Mouse (Mus musculus) telencephalon, adult 2 months (tissue): ENCODE measurements around the gene Arhgef1.
"Not testable (repeated sequence)": the region's sequence is repeated elsewhere in the genome, so short reads cannot be mapped to it uniquely, and the experiment has no call there.

Source experiments
- DNase-seq: peaks from one replicate; pipeline ENCODE4 v3.0.0-alpha.2; 2011; ENCODE audit warnings: low read depth, low spot score

Gene Arhgef1

GRCm38 (mm10) chr7:24890281-24891216 lies 12.2 kb upstream of the Arhgef1 start:
- peak; percentile 49 for DNase-seq

DNA sequence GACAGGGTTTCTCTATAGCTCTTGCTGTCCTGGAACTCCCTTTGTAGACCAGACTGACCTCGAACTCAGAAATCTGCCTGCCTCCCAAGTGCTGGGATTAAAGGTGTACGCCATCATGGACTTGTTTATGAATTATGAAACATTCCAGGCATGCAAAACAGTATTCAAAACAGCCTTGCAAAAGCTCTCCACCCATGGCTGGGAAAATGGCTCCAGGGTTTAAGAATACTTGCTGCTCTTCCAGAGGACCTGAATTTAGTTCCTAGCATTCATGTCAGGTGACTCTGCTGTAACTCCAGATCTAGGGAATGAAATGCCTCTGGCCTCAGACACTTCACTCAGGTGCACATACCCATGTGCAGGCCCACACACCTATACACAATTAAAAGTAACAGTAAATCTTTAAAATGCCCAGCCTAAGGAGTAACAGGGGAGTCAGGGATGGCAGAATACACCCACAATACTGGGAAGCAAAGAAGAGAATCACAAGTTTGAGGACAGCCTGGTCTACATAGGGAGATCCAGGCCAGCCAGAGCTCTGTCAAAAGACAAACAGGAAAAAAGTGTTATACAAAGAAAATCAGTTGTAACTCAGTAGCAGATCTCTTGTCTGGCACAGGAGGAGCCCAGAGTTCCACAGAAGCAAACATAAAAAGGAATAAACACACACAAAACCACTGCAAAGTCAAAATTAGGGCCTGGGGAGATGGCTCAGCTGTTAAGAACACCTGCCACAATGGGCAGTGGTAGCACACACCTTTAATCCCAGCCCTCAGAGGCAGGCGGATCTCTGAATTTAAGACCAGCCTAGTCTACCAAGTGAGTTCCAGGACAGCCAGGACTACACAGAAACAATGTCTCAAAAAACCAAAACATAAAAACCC lies 11.2 kb upstream of the Arhgef1 start:
- no peak for DNase-seq

GRCm38 (mm10) chr7:24892125-24892583 lies 10.6 kb upstream of the Arhgef1 start:
- DNase-seq = no peak

GRCm38 (mm10) chr7:24895749-24896148 lies 7.0 kb upstream of the Arhgef1 start:
- DNase-seq = not testable (repeated sequence)

- DNase-seq = no peak
These were observed 6.4 kb upstream of the Arhgef1 start for GRCm38 (mm10) chr7:24896269-24896668.

GRCm38 (mm10) chr7:24897224-24897623 lies 5.5 kb upstream of the Arhgef1 start, which contains the start of gene Cd79a:
Gene Cd79a, plus strand, starts transcription at chr7:24897381.
- DNase-seq = no peak

- DNase-seq = no peak
These were observed 4.8 kb upstream of the Arhgef1 start for GRCm38 (mm10) chr7:24897959-24898358.

DNA sequence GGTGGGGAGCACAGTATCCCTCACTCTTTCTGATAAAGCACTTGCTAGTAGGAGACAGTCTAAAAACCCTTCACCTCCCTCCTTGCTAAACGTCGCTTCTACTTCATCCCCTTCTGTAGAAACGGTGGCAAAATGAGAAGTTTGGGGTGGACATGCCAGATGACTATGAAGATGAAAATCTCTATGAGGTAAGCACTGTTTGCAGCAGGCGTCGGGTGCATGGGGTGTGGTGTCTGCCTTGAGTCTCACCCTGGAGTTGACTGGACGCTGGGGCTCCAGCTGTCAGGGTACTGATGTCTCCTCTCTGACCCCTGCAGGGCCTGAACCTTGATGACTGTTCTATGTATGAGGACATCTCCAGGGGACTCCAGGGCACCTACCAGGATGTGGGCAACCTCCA lies 1.6 kb upstream of the Arhgef1 start:
- DNase-seq = no peak

- no peak for DNase-seq
These were observed 870 bp upstream of the Arhgef1 start for GRCm38 (mm10) chr7:24901842-24902241.

DNA sequence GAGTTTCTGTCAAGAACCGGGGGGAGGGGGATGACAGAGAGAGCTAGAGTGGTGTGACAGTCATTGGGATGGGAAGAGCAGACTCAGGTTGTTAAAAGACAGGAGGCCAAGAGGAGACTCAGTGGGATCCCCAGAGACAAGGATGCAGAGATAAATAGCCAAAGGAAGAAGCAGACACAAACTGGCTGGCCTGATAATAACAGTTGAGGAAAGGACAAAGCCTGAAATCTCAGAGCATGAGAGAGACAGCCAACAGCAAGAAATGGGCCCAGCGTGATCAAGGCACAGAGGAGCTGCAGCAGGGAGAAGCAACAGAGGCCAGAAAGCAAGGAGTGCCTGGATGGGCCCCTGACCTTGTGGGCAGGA lies 465 bp upstream of the Arhgef1 start:
- no peak for DNase-seq

DNA sequence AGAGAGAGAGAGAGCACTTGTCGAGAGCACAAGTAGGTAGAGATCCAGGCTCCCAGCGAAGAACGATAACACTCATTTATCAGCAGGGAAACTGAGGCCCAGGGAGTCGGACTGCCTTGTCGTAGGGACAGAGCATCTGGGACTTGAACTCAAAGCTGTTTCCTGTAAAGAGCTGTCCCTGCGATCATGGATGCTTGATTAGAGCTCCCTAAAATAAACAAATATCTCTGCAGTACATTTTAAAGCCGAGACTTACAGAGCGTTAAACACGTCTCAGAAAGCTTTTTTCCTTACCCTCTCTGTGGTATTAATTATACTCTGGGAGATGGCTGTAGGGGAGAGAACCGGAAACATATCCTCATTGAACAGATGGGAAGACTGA lies 723 bp downstream of the Arhgef1 start:
- no peak for DNase-seq

DNA sequence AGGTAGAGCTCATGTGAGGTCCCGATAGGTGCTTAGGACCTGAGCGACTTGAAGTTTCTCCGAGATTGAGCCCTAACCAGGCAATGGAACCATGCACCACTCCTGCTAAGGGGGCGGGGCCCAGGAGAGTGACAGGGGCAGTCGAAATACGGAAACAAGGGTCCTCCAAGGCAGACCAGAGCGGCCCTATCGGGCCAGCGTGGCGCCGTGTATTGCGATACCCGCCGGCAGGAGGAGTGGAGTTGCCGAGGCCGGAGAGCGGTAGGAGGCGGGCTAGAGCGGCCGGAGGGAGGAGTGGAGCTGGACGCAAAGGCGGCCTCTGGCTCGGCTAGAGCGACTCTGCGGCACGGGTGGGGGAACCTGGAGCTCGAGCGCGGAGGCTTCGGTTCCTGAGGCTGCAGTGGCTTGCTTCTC lies 1.4 kb downstream of the Arhgef1 start:
- DNase-seq = peak; percentile 98

DNA sequence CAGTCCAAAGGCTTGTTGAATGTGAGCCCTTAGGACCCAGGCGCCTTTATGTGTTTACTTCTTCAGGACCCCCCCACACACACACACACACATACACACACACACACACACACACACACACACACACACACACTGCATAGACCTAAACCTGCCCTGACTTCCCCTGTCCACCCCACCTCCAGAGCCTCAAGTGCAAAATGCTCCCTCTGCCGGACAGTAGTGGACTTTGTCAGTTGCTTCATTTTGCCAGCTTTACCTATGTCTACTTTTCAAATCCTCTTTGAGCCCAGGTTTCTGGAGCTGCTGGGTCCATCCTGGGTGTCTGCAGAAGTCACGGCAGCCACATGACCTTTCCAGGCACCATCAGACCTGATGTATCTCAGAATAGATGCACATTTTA lies 2.2 kb downstream of the Arhgef1 start:
- DNase-seq = no peak

DNA sequence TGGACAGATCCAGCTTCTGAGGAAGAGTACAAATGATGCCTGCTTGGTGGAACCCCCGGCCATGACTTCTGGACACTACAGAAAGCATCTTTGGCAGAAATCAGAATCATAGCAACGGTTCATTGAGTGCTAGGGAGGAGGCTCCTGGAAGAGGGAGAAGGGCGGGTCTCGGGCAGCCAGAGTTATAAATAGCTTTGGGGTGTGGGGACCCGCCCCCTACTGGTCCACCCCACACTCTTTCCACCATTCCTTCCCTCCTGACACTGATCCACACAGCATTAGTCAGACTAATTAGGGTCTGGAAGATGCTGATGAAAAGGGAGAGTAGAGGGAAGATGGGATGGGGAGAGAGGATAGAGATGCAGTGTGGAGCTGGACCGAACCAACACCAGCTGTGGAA lies 3.8 kb downstream of the Arhgef1 start:
- no peak for DNase-seq

DNA sequence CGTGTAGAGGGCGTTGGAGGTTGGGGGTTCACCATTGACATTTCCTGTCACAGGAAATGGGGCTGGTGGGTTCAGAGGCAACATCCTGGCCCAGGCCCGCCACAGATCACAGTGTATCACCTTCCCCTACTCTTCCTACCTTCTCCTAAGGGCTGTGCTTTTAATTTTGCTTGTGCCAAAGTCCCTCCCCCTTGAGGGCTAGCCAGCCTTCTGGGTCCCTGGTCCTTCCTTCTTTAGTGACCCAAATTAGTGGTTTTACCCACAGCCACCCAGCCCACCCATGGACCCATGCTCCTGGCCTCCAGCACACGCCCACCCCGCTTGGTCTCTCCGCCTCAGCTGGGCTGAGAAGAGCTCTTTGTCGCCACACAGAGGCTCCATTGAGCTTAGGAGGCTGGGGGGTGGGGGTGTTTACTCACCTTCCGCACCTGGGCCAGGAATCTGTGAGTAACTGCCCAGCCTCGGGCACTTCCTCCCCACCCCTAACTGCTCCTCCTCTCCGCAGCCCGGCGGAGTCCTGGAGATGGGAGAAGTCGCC lies 4.6 kb downstream of the Arhgef1 start:
- no peak for DNase-seq

- DNase-seq = no peak
These were observed 9.8 kb downstream of the Arhgef1 start for GRCm38 (mm10) chr7:24912480-24912879.

DNA sequence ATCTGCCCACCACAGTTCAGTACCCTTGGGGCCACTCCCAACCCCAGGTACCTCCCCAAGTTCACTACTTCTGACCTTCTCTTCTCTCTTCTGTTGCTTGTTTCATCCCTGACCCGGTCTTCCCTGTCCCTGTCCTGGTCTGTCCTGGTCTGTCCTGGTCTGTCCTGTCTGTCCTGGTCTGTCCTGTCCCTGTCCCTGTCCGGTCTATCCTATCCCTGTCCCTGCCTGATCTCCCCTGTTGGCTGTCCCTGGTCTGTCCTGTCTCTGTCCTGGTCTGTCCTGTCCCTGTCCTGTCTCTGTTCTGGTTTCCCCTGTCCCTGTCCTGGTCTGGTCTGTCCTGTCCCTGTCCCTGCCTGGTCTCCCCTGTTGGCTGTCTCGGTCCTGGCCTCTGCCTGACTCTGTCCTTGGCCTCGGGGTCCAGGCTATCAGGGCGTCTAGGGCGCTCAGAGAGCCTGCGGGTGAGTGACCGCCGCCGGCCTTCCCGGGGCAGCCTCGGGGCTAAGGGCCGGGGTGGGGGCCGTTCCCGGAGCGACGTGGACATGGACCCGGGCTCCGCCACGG lies 16.1 kb downstream of the Arhgef1 start:
- no peak for DNase-seq

GRCm38 (mm10) chr7:24919728-24920127 lies 17.0 kb downstream of the Arhgef1 start:
- DNase-seq = no peak

GRCm38 (mm10) chr7:24930475-24930874 lies 27.8 kb downstream of the Arhgef1 start:
- no peak for DNase-seq

GRCm38 (mm10) chr7:24931651-24932050 lies 28.9 kb downstream of the Arhgef1 start:
- no peak for DNase-seq

DNA sequence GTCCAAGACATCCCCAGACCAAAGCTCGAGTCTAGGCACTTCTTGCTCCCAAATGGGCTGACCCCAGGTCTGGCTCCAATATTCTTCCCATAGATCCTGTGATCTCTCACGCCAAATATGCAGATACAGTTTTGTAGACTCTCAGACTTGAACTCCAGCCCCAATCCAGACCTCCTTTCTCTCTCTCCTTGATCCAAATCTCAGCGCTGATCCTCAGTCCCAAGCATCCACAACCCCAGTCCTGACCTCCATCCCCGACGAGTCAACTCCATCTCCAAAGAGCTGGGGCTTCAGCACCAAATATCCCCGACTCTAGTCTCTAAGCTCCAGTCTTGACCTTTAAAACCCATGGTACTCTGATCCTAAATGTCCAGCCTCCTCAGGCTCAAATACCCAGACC lies 40.9 kb downstream of the Arhgef1 start:
- no peak for DNase-seq
